Mouse (Mus musculus) lung, adult 2 months (tissue): ENCODE results near the gene Insr.

Experiments
- CTCF ChIP-seq: fragments of 200-500 bp; IDR thresholded peaks from 2 replicates; pipeline ENCODE4 v1.5.1; 2011; ENCODE audit warnings: mild to moderate bottlenecking, low read length, control low read depth; ENCODE audit not compliant: insufficient read depth
- POLR2A ChIP-seq: fragments of 200-500 bp; IDR thresholded peaks from 2 replicates; pipeline ENCODE4 v1.6.1; 2011; ENCODE audit warnings: low read depth, mild to moderate bottlenecking, control low read depth, low read length, borderline replicate concordance; ENCODE audit errors: extremely low read depth

DNA sequence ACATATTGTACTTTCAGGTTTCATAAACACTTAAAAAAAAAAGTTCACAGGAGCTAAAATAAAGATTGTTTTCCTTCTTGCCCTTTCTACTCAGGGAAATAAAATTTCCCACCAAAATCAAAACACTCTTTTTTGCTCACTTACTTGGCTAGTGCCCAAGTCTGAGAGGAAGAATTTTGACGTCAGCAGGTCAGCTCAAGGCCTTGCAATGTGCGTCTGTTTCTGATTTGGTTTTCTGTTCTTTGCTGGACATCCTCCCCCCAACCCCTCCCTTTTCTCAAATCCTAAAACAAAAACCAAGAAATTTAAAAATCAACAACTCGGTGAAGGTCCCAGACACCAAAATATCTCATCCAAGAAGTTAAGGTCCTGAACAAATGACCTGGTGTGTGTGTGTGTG lies 70.1 kb downstream of the Insr start:
- TF ChIP-seq CTCF: no peak
- TF ChIP-seq POLR2A: no peak
